Mouse (Mus musculus) liver, postnatal 0 days (tissue): Measurements from ENCODE around the gene Dnajb13. TPM values are rescaled to one million over a fixed set of nuclear protein-coding genes. Genes with fewer than 3 reads are reported as not detected.

ENCODE experiments used
- ATAC-seq: fragments of 200-750 bp; cut with Nextera tagmentation; 2 replicates; pipeline ENCODE4 v1.8.0; 2017; ENCODE audit warnings: mild to moderate bottlenecking, moderate library complexity
- DNase-seq: peaks from one replicate; pipeline ENCODE4 v3.0.0-alpha.2; 2016
- H3K27ac ChIP-seq: fragments of 300-500 bp; sonication (generic); 2 replicates; pipeline ENCODE4 v1.5.1; 2014; ENCODE audit warnings: antibody characterized with exemption, moderate library complexity, mild to moderate bottlenecking, low read depth
- H3K27me3 ChIP-seq: fragments of 300-500 bp; sonication (generic); 2 replicates; pipeline ENCODE4 v1.6.1; 2014; ENCODE audit warnings: low read length, control low read depth, mixed read lengths; ENCODE audit not compliant: insufficient read depth
- H3K36me3 ChIP-seq: fragments of 300-500 bp; sonication (generic); replicated peaks from 2 replicates; pipeline ENCODE4 v1.6.1; 2014; ENCODE audit warnings: mild to moderate bottlenecking, control low read depth, low read length, moderate library complexity, mixed read lengths; ENCODE audit not compliant: insufficient read depth
- H3K4me1 ChIP-seq: fragments of 300-500 bp; sonication (generic); 2 replicates; pipeline ENCODE4 v1.6.1; 2014; ENCODE audit warnings: antibody characterized with exemption, mild to moderate bottlenecking, control low read depth; ENCODE audit not compliant: insufficient read depth
- H3K4me2 ChIP-seq: fragments of 300-500 bp; sonication (generic); 2 replicates; pipeline ENCODE4 v1.6.1; 2014; ENCODE audit warnings: low read depth, mild to moderate bottlenecking, low read length, moderate library complexity, mixed read lengths
- H3K4me3 ChIP-seq: fragments of 300-500 bp; sonication (generic); 2 replicates; pipeline ENCODE4 v1.5.1; 2014; ENCODE audit warnings: low read depth, low read length
- H3K9ac ChIP-seq: fragments of 300-500 bp; sonication (generic); replicated peaks from 2 replicates; pipeline ENCODE4 v1.6.1; 2014; ENCODE audit warnings: mild to moderate bottlenecking, moderate library complexity
- H3K9me3 ChIP-seq: fragments of 300-500 bp; sonication (generic); 2 replicates; pipeline ENCODE4 v1.6.1; 2016; ENCODE audit warnings: mild to moderate bottlenecking, control low read depth, low read length, mixed read lengths
- CTCF ChIP-seq: sonication (generic); IDR thresholded peaks from 2 replicates; pipeline ENCODE4 v1.5.1; 2016; ENCODE audit warnings: antibody characterized with exemption, low read depth
- EP300 ChIP-seq: IDR thresholded peaks from 2 replicates; pipeline ENCODE4 v1.6.1; 2016; ENCODE audit warnings: antibody characterized with exemption, low read depth, mild to moderate bottlenecking
- WGBS: fragments of 180-500 bp; shearing (Covaris S2); extraction: QIAGEN DNeasy Blood & Tissue Kit; methylation state at CpG from one replicate; pipeline ENCODE4 v1.1.7; 2014; ENCODE audit not compliant: insufficient replicate concordance; 5-methylcytosine and 5-hydroxymethylcytosine counted together
- polyA plus RNA-seq: library from polyadenylated mRNA; unstranded; fragments of >200 nt; fragmentation: Nextera tagmentation; extraction: Ambion mirVana; gene quantifications from 2 replicates; pipeline ENCODE4 v1.2.1, GENCODE M21; 2015

Dnajb13 gene
- polyA plus RNA-seq, 1 experiment from 2014 or later: 1.8 TPM

- no peak overlapping the region for H3K9ac ChIP-seq
- H3K4me1 ChIP-seq: no peaks in the 10 kb centered on the region
- H3K27me3 ChIP-seq: no peaks in the 10 kb centered on the region
- TF ChIP-seq EP300 (no peak), CTCF (peak; percentile 21; the same call in 1 of the 2 replicates)
- no peak overlapping the region for H3K4me2 ChIP-seq
- DNase-seq: no peak
- no peaks in the 10 kb centered on the region for H3K36me3 ChIP-seq
- 65% methylated on average over 3 of the region's 3 CpGs for WGBS
- H3K27ac ChIP-seq: no peak overlapping the region
- no peak for ATAC-seq
- no peaks in the 10 kb centered on the region for H3K9me3 ChIP-seq
- no peak overlapping the region for H3K4me3 ChIP-seq
Measured at GRCm38 (mm10) chr7:100522222-100522621, 7.5 kb upstream of the Dnajb13 start.

GRCm38 (mm10) chr7:100520663-100521285 lies 6.0 kb upstream of the Dnajb13 start:
- peak; percentile 75 for ATAC-seq
- Histone ChIP-seq H3K27ac (no peak overlapping the region), H3K36me3 (no peaks in the 10 kb centered on the region), H3K4me1 (no peaks in the 10 kb centered on the region), H3K9me3 (no peaks in the 10 kb centered on the region), H3K4me3 (no peak overlapping the region), H3K27me3 (no peaks in the 10 kb centered on the region), H3K4me2 (no peak overlapping the region), H3K9ac (no peak overlapping the region)
- peak; percentile 91 for DNase-seq
- WGBS: 20% methylated on average over 10 of the region's 10 CpGs
- no peak for TF ChIP-seq EP300
- peak; percentile 98 for TF ChIP-seq CTCF

GRCm38 (mm10) chr7:100520204-100520603 lies 5.4 kb upstream of the Dnajb13 start:
- Histone ChIP-seq H3K9ac (no peak overlapping the region), H3K27me3 (no peaks in the 10 kb centered on the region), H3K4me1 (no peaks in the 10 kb centered on the region), H3K36me3 (no peaks in the 10 kb centered on the region), H3K4me3 (no peak overlapping the region), H3K9me3 (no peaks in the 10 kb centered on the region), H3K27ac (no peak overlapping the region), H3K4me2 (no peak overlapping the region)
- no peak for TF ChIP-seq CTCF
- no peak for TF ChIP-seq EP300
- ATAC-seq: no peak
- DNase-seq: no peak
- WGBS: 54% methylated on average over 7 of the region's 7 CpGs

- Histone ChIP-seq H3K4me3 (no peak overlapping the region), H3K9ac (no peak overlapping the region), H3K9me3 (no peaks in the 10 kb centered on the region), H3K36me3 (no peaks in the 10 kb centered on the region), H3K4me1 (no peaks in the 10 kb centered on the region), H3K27me3 (no peaks in the 10 kb centered on the region), H3K27ac (no peak overlapping the region), H3K4me2 (no peak overlapping the region)
- WGBS: 56% methylated on average over 8 of the region's 8 CpGs
- ATAC-seq (no peak), DNase-seq (no peak)
- no peak for TF ChIP-seq CTCF
- no peak for TF ChIP-seq EP300
Measured at GRCm38 (mm10) chr7:100511602-100512001, 3.2 kb downstream of the Dnajb13 start.

GRCm38 (mm10) chr7:100508670-100509069 lies 6.1 kb downstream of the Dnajb13 start:
- H3K4me1 ChIP-seq: peaks cover 8% of the 10 kb centered on the region
- H3K4me3 ChIP-seq: no peak overlapping the region
- H3K9me3 ChIP-seq: no peaks in the 10 kb centered on the region
- no peak overlapping the region for H3K27ac ChIP-seq
- WGBS: 27% methylated on average over 3 of the region's 3 CpGs
- no peak for DNase-seq
- TF ChIP-seq EP300: no peak
- no peak for TF ChIP-seq CTCF
- no peaks in the 10 kb centered on the region for H3K36me3 ChIP-seq
- ATAC-seq: no peak
- H3K4me2 ChIP-seq: no peak overlapping the region
- H3K9ac ChIP-seq: no peak overlapping the region
- no peaks in the 10 kb centered on the region for H3K27me3 ChIP-seq

GRCm38 (mm10) chr7:100506494-100506893 lies 8.3 kb downstream of the Dnajb13 start:
- Histone ChIP-seq H3K27ac (no peak overlapping the region), H3K27me3 (no peaks in the 10 kb centered on the region), H3K36me3 (no peaks in the 10 kb centered on the region), H3K4me2 (no peak overlapping the region), H3K4me1 (peaks cover 22% of the 10 kb centered on the region), H3K9ac (no peak overlapping the region), H3K4me3 (no peak overlapping the region), H3K9me3 (no peaks in the 10 kb centered on the region)
- no peak for DNase-seq
- 0 out of 2 replicates have a peak, but pooled peaks have one; percentile 13 for TF ChIP-seq CTCF
- TF ChIP-seq EP300: no peak
- no peak for ATAC-seq
- WGBS: 61% methylated on average over 4 of the region's 4 CpGs
